Mouse (Mus musculus): ENCODE measurements at regions not wholly inside any gene's neighbourhood (a gene's known extent, or its start where the extent isn't known, plus 50 kb on each side); places are given as distances from the start of the nearest gene placed in this dataset.

DNA sequence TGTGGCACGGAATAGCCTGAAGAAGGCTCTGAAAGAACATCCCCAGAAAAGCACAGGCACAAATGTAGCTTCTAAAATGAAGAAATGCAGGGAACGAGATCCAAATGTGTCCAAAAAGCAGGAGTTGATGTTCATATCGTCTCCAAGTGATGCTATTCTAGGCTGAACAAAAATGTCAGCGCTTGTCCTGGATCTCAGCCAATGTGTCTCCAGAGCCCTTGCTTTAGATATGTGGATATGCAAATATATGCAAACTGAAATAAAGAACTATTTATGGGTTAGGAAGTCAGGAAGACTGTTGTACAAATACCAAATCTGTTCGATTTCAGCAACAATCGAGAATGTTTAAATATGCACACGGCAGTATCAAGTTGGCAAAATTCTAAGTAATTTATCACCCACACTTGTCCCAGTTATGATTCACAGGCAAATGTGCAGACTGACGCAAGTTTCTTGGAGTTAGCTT is 320.4 kb downstream of the Synb start:
- H3K9me3 ChIP-seq (replicated peaks): no peaks in the 10 kb centered on the region
- H3K4me2 ChIP-seq: no peak overlapping the region
- H3K4me1 ChIP-seq: peaks cover 8% of the 10 kb centered on the region; the same call in 1 of the 2 replicates
- 0 out of 2 replicates have a peak, but pooled peaks cover 4% of the 10 kb centered on the region for H3K27me3 ChIP-seq
- H3K9ac ChIP-seq: no peak overlapping the region
- H3K27ac ChIP-seq: no peak overlapping the region
- no peaks in the 10 kb centered on the region for H3K36me3 ChIP-seq (ENCODE audit: poor library complexity, severe bottlenecking)
- H3K4me3 ChIP-seq: no peak overlapping the region
- 59% methylated on average over 8 of the region's 8 CpGs for WGBS
- no peak; the same call in 1 of the 2 replicates for ATAC-seq

DNA sequence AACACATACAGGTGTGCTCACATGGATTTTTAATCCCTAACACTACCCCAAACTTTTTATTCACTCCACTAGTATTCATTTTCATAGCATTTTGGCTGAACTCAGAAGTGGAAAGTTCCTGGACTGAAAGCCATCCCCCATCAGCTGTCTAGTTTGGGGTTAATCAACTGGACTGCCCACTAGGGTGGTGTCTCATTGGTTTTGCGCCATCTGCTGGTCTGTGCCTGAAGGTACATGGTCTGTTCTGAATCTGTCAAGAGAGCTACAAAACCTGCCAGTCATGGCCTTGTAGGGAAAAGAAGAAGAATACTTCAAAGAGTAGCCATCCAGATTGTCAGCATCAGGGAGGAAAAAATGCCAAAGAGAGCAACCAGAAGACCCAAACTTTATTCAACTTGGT is 327.3 kb downstream of the Synb start:
- Histone ChIP-seq H3K4me2 (no peak overlapping the region), H3K9me3 (replicated peaks) (no peaks in the 10 kb centered on the region), H3K27ac (no peak overlapping the region), H3K27me3 (no peaks in the 10 kb centered on the region), H3K9ac (no peak overlapping the region), H3K36me3 (ENCODE audit: poor library complexity, severe bottlenecking) (no peaks in the 10 kb centered on the region), H3K4me1 (no peaks in the 10 kb centered on the region), H3K4me3 (no peak overlapping the region)
- ATAC-seq: no peak
- 0% methylated on average over 1 of the region's 1 CpGs for WGBS

DNA sequence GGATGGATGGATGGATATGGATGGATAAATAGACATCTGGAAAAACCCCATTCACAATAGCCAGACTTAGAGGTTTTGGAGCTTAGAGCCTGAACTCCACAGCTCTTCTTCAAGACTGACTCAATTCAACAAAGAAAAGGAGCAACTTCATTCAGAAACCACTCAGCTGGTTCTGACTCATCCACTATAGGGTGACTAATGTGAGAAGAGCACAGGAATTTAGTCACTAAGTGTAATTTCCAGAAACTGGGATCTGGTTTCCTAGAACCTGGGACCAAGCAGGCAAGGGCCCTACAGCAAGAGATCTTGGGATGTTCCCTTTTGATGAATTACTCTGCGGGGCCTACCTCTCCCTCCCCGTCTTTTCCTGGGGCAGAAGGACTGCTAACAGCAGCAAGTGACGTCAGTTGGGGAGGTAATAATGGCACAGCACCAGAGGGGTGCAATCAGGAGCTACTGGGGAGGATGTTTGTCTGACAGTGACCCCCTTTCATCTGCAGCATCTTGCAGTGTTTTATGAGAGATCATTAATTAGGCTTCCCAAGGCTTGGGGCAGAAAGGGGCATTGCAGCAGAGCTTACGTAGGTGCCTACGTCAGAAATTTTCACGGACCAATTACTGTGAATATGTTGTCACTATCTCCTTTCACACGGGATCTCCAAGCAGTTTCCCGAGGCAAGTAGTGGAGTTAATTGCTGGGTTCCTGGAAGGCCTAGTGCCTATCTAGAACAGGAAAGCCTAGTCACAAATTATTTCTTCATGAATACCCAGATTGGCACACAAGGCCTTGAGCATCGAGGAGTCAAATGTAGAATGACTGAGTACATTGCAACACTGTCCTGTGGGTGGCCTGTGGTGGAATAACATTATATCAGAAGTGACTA is 339.3 kb downstream of the Synb start:
- no peak for ATAC-seq
- no peak overlapping the region for H3K9ac ChIP-seq
- H3K27ac ChIP-seq: no peak overlapping the region
- H3K9me3 ChIP-seq (replicated peaks): no peaks in the 10 kb centered on the region
- H3K4me2 ChIP-seq: no peak overlapping the region
- H3K27me3 ChIP-seq: no peaks in the 10 kb centered on the region
- no peak overlapping the region for H3K4me3 ChIP-seq
- WGBS: 47% methylated on average over 9 of the region's 9 CpGs
- no peaks in the 10 kb centered on the region for H3K36me3 ChIP-seq (ENCODE audit: poor library complexity, severe bottlenecking)
- no peaks in the 10 kb centered on the region for H3K4me1 ChIP-seq

DNA sequence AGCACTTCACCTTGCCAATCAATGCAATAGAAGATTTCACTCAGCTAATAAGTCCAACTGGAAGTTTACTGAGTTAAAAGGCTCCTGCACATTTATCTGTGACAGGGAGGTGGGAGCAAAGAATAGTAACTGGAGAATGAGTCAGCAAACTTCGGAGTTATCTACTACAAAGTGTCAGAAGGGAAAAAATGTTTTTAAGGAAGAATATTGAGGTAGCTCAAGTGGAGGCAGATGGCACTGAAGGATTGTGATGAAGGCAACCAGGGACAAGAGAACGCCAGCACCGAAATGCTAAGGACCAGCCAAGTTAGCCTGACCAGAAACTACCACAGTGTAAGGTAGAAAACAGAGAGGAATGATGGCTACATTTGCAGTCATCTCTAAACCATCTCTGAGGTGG is 348.2 kb downstream of the Synb start:
- H3K27me3 ChIP-seq: no peaks in the 10 kb centered on the region
- no peaks in the 10 kb centered on the region for H3K36me3 ChIP-seq (ENCODE audit: poor library complexity, severe bottlenecking)
- H3K4me3 ChIP-seq: no peak overlapping the region
- WGBS: 90% methylated on average over 3 of the region's 3 CpGs
- H3K4me2 ChIP-seq: no peak overlapping the region
- no peak overlapping the region for H3K27ac ChIP-seq
- H3K9ac ChIP-seq: no peak overlapping the region
- no peak for ATAC-seq
- no peaks in the 10 kb centered on the region for H3K9me3 ChIP-seq (replicated peaks)
- H3K4me1 ChIP-seq: peaks cover 6% of the 10 kb centered on the region; the same call in 1 of the 2 replicates

DNA sequence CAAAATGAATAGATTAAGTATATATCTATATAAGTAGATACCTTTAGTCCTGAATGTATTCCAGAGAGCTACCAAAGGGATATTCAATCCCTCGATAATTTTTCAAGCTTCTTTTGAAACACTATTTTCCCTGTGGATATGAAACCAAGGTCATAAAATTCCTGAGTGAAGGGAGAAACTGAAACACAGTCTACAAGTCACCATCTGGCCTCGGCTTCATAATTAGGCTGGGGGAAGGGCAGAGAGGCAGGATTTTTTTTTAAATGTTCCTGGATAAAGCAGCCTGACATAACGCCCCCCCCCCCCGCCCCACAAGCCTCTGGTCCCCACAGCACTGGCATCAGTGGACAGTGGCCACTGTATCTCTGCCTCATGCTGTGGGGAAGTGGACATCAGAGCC is 348.7 kb downstream of the Synb start:
- 70% methylated on average over 4 of the region's 4 CpGs for whole genome bisulfite sequencing
- H3K27ac ChIP-seq: no peak overlapping the region
- no peak overlapping the region for H3K9ac ChIP-seq
- H3K36me3 ChIP-seq (ENCODE audit: poor library complexity, severe bottlenecking): no peaks in the 10 kb centered on the region
- no peak overlapping the region for H3K4me3 ChIP-seq
- H3K4me1 ChIP-seq: peaks cover 6% of the 10 kb centered on the region; the same call in 1 of the 2 replicates
- H3K4me2 ChIP-seq: no peak overlapping the region
- H3K27me3 ChIP-seq: no peaks in the 10 kb centered on the region
- ATAC-seq: no peak
- H3K9me3 ChIP-seq (replicated peaks): no peaks in the 10 kb centered on the region

DNA sequence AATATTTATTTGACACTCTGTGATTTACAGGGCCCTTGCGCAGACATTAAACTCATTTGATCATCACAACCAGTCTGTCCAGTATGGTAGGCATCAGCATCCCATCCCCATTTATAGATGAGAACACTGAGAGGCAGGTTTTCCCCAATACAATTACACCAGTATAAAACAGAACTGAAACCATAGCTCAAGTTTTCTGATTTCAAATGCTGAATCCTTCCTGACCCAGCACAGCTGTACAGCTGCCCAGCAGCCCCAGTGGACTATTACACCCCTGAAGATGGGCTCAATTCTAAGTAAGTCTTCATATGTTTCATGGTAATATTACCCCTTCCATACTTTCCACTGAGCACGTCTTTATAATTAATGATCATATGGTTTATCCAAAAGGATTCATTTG is 352.3 kb downstream of the Synb start:
- Histone ChIP-seq H3K27me3 (no peaks in the 10 kb centered on the region), H3K9me3 (replicated peaks) (no peaks in the 10 kb centered on the region), H3K9ac (no peak overlapping the region), H3K4me1 (peaks cover 6% of the 10 kb centered on the region; the same call in 1 of the 2 replicates), H3K4me3 (no peak overlapping the region), H3K27ac (no peak overlapping the region), H3K36me3 (ENCODE audit: poor library complexity, severe bottlenecking) (no peaks in the 10 kb centered on the region), H3K4me2 (no peak overlapping the region)
- 89% methylated on average over 2 of the region's 2 CpGs for WGBS
- ATAC-seq: no peak

DNA sequence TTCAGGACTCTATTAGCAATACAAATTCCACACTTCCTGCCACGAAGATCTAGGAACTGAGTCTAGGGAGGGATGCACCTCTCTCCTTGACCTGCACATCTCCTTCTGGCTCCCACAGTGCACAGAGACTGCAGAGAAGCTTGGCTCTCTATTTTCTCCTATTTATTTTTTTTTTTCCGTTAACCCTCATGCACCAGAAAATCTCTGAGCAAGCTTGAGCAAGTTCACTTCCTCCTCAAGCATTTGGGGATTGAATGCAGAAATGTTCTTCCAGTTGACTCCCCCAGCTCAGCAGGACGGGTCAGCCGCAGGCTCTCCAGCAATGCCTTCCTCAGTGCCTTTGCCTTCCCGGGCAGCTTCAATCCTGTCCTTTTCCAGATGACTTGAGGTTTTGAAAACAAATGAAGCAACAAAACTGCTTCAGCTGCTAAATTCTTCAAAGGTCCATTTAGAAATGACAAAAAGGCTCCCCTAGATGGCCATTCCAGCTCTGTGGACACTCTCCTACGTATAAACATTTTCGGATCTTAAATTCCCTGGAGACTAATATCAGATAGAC is 352.9 kb downstream of the Synb start:
- H3K4me2 ChIP-seq: no peak overlapping the region
- no peak overlapping the region for H3K27ac ChIP-seq
- H3K27me3 ChIP-seq: no peaks in the 10 kb centered on the region
- no peak for ATAC-seq
- WGBS: 16% methylated on average over 7 of the region's 7 CpGs
- no peak overlapping the region for H3K9ac ChIP-seq
- no peaks in the 10 kb centered on the region; the same call in 1 of the 2 replicates for H3K9me3 ChIP-seq (replicated peaks)
- H3K4me1 ChIP-seq: peaks cover 6% of the 10 kb centered on the region; the same call in 1 of the 2 replicates
- H3K36me3 ChIP-seq (ENCODE audit: poor library complexity, severe bottlenecking): no peaks in the 10 kb centered on the region
- no peak overlapping the region for H3K4me3 ChIP-seq

DNA sequence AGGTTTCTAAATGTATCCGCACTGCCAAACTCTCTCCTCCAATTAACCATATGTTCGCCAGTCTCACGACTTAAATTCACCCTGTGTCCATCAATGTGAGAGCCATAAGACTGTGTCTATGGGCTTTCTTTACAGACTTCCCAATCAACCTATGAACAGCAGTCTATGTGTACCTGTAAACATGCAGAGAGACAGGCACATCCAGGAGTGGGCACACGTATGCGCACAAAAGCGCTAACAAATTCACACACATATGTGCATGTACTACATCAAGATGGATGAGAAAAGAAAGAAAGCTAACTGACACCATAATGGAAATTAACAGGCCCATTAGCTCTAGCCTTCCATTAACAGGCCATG is 358.8 kb downstream of the Synb start:
- Histone ChIP-seq H3K4me3 (no peak overlapping the region), H3K4me2 (peak overlapping the region; percentile 23; the same call in 1 of the 2 replicates), H3K36me3 (ENCODE audit: poor library complexity, severe bottlenecking) (no peaks in the 10 kb centered on the region), H3K27ac (peak overlapping the region; percentile 48), H3K27me3 (no peaks in the 10 kb centered on the region), H3K4me1 (peaks cover 17% of the 10 kb centered on the region), H3K9ac (no peak overlapping the region), H3K9me3 (replicated peaks) (no peaks in the 10 kb centered on the region; the same call in 1 of the 2 replicates)
- ATAC-seq: 0 out of 2 replicates have a peak, but pooled peaks have one; percentile 44
- 69% methylated on average over 6 of the region's 6 CpGs for WGBS

DNA sequence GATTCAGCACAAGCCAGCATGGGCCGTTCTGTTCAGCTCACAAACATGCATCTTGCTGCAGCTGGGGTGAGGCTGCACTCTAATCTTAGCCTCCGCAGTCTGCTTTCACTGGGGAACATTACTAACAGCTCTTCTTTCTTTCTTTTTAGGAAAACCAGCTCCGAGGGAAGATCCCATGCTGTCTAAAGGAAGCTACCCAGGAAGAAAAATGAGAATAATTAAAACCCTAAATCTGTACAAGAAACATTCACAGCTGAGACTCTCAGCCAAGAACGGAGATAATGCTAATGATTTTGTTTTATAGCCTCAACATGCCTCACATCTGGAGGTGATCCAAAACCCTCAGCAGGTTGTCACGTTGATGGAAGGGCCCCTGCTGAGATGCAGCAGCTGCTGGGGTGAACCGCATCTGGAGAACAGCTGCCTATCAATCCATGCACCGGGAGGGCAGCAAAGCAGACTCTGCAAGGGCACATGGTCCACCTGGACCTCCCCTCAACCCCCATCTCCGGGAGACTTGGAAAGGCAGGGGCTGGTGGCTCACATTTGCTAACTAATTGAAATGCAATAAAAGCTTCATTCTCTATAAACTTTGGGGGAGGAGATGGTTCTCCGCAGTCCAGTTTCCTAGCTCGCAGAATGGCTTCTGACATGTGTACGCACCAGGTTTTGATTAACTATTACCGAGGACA is 359.3 kb downstream of the Synb start:
- Histone ChIP-seq H3K4me1 (peaks cover 17% of the 10 kb centered on the region), H3K4me2 (peak overlapping the region; percentile 23; the same call in 1 of the 2 replicates), H3K4me3 (no peak overlapping the region), H3K9me3 (replicated peaks) (no peaks in the 10 kb centered on the region; the same call in 1 of the 2 replicates), H3K36me3 (ENCODE audit: poor library complexity, severe bottlenecking) (no peaks in the 10 kb centered on the region), H3K27ac (peak overlapping the region; percentile 48), H3K27me3 (no peaks in the 10 kb centered on the region), H3K9ac (no peak overlapping the region)
- 20% methylated on average over 12 of the region's 12 CpGs for WGBS
- ATAC-seq: peak; percentile 85

DNA sequence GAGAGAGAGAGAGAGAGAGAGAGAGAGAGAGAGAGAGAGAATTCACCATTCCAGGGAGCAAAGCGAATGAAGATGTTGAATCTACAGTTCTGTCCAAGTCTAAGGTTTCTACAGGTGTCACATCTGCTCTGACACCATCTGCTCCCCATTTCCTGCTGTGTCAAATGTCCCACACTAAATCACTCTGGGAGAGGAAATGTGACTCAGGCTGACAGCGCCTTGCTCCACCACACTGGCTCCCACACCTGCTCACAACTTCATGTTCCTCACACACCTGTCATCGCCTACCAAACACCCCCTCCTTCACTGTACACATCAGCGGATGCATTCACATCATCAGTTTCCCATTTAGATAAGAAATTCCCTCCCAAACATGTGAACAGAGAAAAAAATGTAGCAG is 366.3 kb downstream of the Synb start:
- WGBS: 77% methylated on average over 4 of the region's 4 CpGs
- Histone ChIP-seq H3K4me1 (peaks cover 8% of the 10 kb centered on the region; the same call in 1 of the 2 replicates), H3K27me3 (no peaks in the 10 kb centered on the region), H3K27ac (no peak overlapping the region), H3K4me2 (no peak overlapping the region), H3K4me3 (no peak overlapping the region), H3K9me3 (replicated peaks) (no peaks in the 10 kb centered on the region), H3K36me3 (ENCODE audit: poor library complexity, severe bottlenecking) (no peaks in the 10 kb centered on the region), H3K9ac (no peak overlapping the region)
- ATAC-seq: no peak

DNA sequence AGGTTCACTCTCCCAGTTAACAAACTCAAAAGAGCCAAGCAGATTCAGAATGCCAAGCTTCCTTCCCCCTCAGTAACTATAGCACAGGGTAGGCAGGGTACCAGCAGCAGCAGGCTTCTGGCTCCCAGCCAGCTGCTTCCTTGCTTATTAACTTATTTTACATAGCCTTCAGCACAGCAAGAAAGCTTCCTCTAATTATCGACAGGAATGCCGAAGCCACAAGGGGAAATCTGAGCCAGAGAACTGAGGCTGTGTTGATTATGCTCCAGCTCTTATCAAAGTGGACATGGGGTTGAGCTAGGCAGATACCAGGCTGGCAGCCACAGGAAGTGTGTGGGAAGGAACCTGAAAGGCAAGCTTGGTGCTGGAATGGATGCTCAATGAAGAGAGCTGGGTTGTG is 371.0 kb downstream of the Synb start:
- no peaks in the 10 kb centered on the region for H3K9me3 ChIP-seq (replicated peaks)
- H3K27ac ChIP-seq: peak overlapping the region; percentile 64
- H3K9ac ChIP-seq: no peak overlapping the region
- no peaks in the 10 kb centered on the region for H3K36me3 ChIP-seq (ENCODE audit: poor library complexity, severe bottlenecking)
- no peak overlapping the region for H3K4me2 ChIP-seq
- 5% methylated on average over 2 of the region's 2 CpGs for WGBS
- ATAC-seq: peak; percentile 98
- H3K4me3 ChIP-seq: no peak overlapping the region
- peaks cover 21% of the 10 kb centered on the region for H3K4me1 ChIP-seq
- H3K27me3 ChIP-seq: no peaks in the 10 kb centered on the region

DNA sequence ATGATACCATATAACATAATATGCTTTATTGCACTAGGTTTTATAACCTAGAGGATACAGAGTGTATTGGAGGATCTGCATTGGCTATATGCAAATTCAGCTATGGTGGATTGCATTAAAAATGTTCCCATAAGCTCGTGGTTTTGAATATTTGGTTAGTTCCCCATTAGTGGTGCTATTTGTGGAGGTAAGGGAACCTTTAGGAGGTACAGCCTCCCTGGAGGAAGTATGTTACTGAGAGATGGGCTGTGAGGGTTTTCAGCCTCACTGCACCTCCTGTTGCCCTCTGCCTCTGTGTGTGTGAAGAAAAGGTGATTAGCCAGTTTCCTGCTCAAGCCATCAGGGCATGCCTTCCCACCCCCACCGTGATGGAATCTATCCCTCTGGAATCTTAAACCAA is 372.1 kb downstream of the Synb start:
- no peak overlapping the region for H3K27ac ChIP-seq
- no peak for ATAC-seq
- H3K27me3 ChIP-seq: no peaks in the 10 kb centered on the region
- no peaks in the 10 kb centered on the region for H3K36me3 ChIP-seq (ENCODE audit: poor library complexity, severe bottlenecking)
- no peak overlapping the region for H3K4me3 ChIP-seq
- no peaks in the 10 kb centered on the region for H3K9me3 ChIP-seq (replicated peaks)
- no peak overlapping the region for H3K4me2 ChIP-seq
- H3K4me1 ChIP-seq: peaks cover 21% of the 10 kb centered on the region
- no peak overlapping the region for H3K9ac ChIP-seq
- 59% methylated on average over 2 of the region's 2 CpGs for WGBS
